Mouse (Mus musculus): ENCODE results near the gene Rad54l2. TPM values are rescaled to one million over a fixed set of nuclear protein-coding genes. Genes with fewer than 3 reads are reported as not detected.

The Rad54l2 gene
- total and polyA plus RNA-seq, 2 experiments from 2014 or later, result 4.6 to 25.5 TPM

- Histone ChIP-seq H3K36me3 (ENCODE audit: insufficient read depth, low read length) (0 out of 2 replicates have a peak, but pooled peaks cover 5% of the 10 kb centered on the region), H3K4me1 (ENCODE audit: insufficient read depth, low read length) (no peaks in the 10 kb centered on the region), H3K27ac (ENCODE audit: low read depth, low read length) (no peak overlapping the region), H3K4me2 (ENCODE audit: low read depth, low read length, poor library complexity, severe bottlenecking) (no peak overlapping the region), H3K4me3 (ENCODE audit: low read depth, low read length) (no peak overlapping the region), H3K27me3 (ENCODE audit: insufficient read depth, low read length) (no peaks in the 10 kb centered on the region), H3K9ac (replicated peaks; ENCODE audit: low read length, poor library complexity, severe bottlenecking) (no peak overlapping the region), H3K9me3 (ENCODE audit: low read length) (no peaks in the 10 kb centered on the region)
- DNase-seq (ENCODE audit: low spot score), result no peak
- 98% methylated on average over 2 of the region's 2 CpGs for WGBS
- no peak for ATAC-seq (ENCODE audit: low FRiP score)
- no peak for TF ChIP-seq CTCF (IDR thresholded peaks at IDR 0.05)
Measured at GRCm38 (mm10) chr9:106725435-106725834, 63.6 kb downstream of the Rad54l2 start.

GRCm38 (mm10) chr9:106724864-106725263, 64.1 kb downstream of the Rad54l2 start:
- 88% methylated on average over 1 of the region's 1 CpGs for WGBS
- DNase-seq (ENCODE audit: low spot score) (no peak), ATAC-seq (ENCODE audit: low FRiP score) (no peak)
- Histone ChIP-seq H3K36me3 (ENCODE audit: insufficient read depth, low read length) (0 out of 2 replicates have a peak, but pooled peaks cover 5% of the 10 kb centered on the region), H3K4me2 (ENCODE audit: low read depth, low read length, poor library complexity, severe bottlenecking) (no peak overlapping the region), H3K4me1 (ENCODE audit: insufficient read depth, low read length) (no peaks in the 10 kb centered on the region), H3K27me3 (ENCODE audit: insufficient read depth, low read length) (no peaks in the 10 kb centered on the region), H3K9me3 (ENCODE audit: low read length) (no peaks in the 10 kb centered on the region), H3K4me3 (ENCODE audit: low read depth, low read length) (no peak overlapping the region), H3K9ac (replicated peaks; ENCODE audit: low read length, poor library complexity, severe bottlenecking) (no peak overlapping the region), H3K27ac (ENCODE audit: low read depth, low read length) (no peak overlapping the region)
- no peak for TF ChIP-seq CTCF (IDR thresholded peaks at IDR 0.05)

GRCm38 (mm10) chr9:106716729-106717128, 72.3 kb downstream of the Rad54l2 start:
- WGBS, result 98% methylated on average over 4 of the region's 4 CpGs
- Histone ChIP-seq H3K27me3 (ENCODE audit: insufficient read depth, low read length) (no peaks in the 10 kb centered on the region), H3K4me3 (ENCODE audit: low read depth, low read length) (no peak overlapping the region), H3K9me3 (ENCODE audit: low read length) (no peaks in the 10 kb centered on the region), H3K36me3 (ENCODE audit: insufficient read depth, low read length) (peaks cover 49% of the 10 kb centered on the region), H3K4me1 (ENCODE audit: insufficient read depth, low read length) (no peaks in the 10 kb centered on the region), H3K27ac (ENCODE audit: low read depth, low read length) (no peak overlapping the region), H3K4me2 (ENCODE audit: low read depth, low read length, poor library complexity, severe bottlenecking) (no peak overlapping the region), H3K9ac (replicated peaks; ENCODE audit: low read length, poor library complexity, severe bottlenecking) (no peak overlapping the region)
- TF ChIP-seq CTCF (IDR thresholded peaks at IDR 0.05), result no peak
- ATAC-seq (ENCODE audit: low FRiP score), result no peak
- no peak for DNase-seq (ENCODE audit: low spot score)

- DNase-seq (ENCODE audit: low spot score) (no peak), ATAC-seq (ENCODE audit: low FRiP score) (no peak)
- H3K36me3 ChIP-seq (ENCODE audit: insufficient read depth, low read length), result peaks cover 51% of the 10 kb centered on the region
- H3K27ac ChIP-seq (ENCODE audit: low read depth, low read length), result no peak overlapping the region
- H3K4me2 ChIP-seq (ENCODE audit: low read depth, low read length, poor library complexity, severe bottlenecking), result no peak overlapping the region
- no peak overlapping the region for H3K9ac ChIP-seq (replicated peaks; ENCODE audit: low read length, poor library complexity, severe bottlenecking)
- no peaks in the 10 kb centered on the region for H3K9me3 ChIP-seq (ENCODE audit: low read length)
- H3K4me3 ChIP-seq (ENCODE audit: low read depth, low read length), result no peak overlapping the region
- WGBS, result 96% methylated on average over 2 of the region's 2 CpGs
- H3K4me1 ChIP-seq (ENCODE audit: insufficient read depth, low read length), result no peaks in the 10 kb centered on the region
- H3K27me3 ChIP-seq (ENCODE audit: insufficient read depth, low read length), result no peaks in the 10 kb centered on the region
- no peak for TF ChIP-seq CTCF (IDR thresholded peaks at IDR 0.05)
Measured at GRCm38 (mm10) chr9:106716232-106716631, 72.8 kb downstream of the Rad54l2 start.

- H3K9me3 ChIP-seq (ENCODE audit: low read length), result no peaks in the 10 kb centered on the region
- 95% methylated on average over 2 of the region's 2 CpGs for WGBS
- no peak for TF ChIP-seq CTCF (IDR thresholded peaks at IDR 0.05)
- DNase-seq (ENCODE audit: low spot score), result no peak
- no peak overlapping the region for H3K4me3 ChIP-seq (ENCODE audit: low read depth, low read length)
- H3K36me3 ChIP-seq (ENCODE audit: insufficient read depth, low read length), result peaks cover 58% of the 10 kb centered on the region
- H3K27me3 ChIP-seq (ENCODE audit: insufficient read depth, low read length), result no peaks in the 10 kb centered on the region
- no peaks in the 10 kb centered on the region for H3K4me1 ChIP-seq (ENCODE audit: insufficient read depth, low read length)
- ATAC-seq (ENCODE audit: low FRiP score), result no peak
- no peak overlapping the region for H3K4me2 ChIP-seq (ENCODE audit: low read depth, low read length, poor library complexity, severe bottlenecking)
- H3K9ac ChIP-seq (replicated peaks; ENCODE audit: low read length, poor library complexity, severe bottlenecking), result no peak overlapping the region
- no peak overlapping the region for H3K27ac ChIP-seq (ENCODE audit: low read depth, low read length)
Measured at GRCm38 (mm10) chr9:106712470-106712869, 76.5 kb downstream of the Rad54l2 start.

GRCm38 (mm10) chr9:106692973-106693481, 96.0 kb downstream of the Rad54l2 start:
- Histone ChIP-seq H3K9me3 (ENCODE audit: low read length) (no peaks in the 10 kb centered on the region), H3K36me3 (ENCODE audit: insufficient read depth, low read length) (peaks cover 38% of the 10 kb centered on the region), H3K9ac (replicated peaks; ENCODE audit: low read length, poor library complexity, severe bottlenecking) (no peak overlapping the region), H3K27ac (ENCODE audit: low read depth, low read length) (no peak overlapping the region), H3K4me2 (ENCODE audit: low read depth, low read length, poor library complexity, severe bottlenecking) (no peak overlapping the region), H3K4me3 (ENCODE audit: low read depth, low read length) (no peak overlapping the region), H3K4me1 (ENCODE audit: insufficient read depth, low read length) (no peaks in the 10 kb centered on the region), H3K27me3 (ENCODE audit: insufficient read depth, low read length) (no peaks in the 10 kb centered on the region)
- TF ChIP-seq CTCF (IDR thresholded peaks at IDR 0.05), result no peak
- DNase-seq (ENCODE audit: low spot score) (peak; percentile 85), ATAC-seq (ENCODE audit: low FRiP score) (peak; percentile 47; the same call in 1 of the 2 replicates)
- WGBS, result 81% methylated on average over 11 of the region's 11 CpGs
